Mouse (Mus musculus) MEL (cell line): ENCODE measurements at regions not wholly inside any gene's neighbourhood (a gene's known extent, or its start where the extent isn't known, plus 50 kb on each side); places are given as distances from the start of the nearest gene placed in this dataset.

ENCODE experiments used
- DNase-seq: peaks from one replicate; pipeline ENCODE4 v3.0.0; 2011; ENCODE audit warnings: low read depth, low spot score
- H3K27ac ChIP-seq: 2 replicates; pipeline ENCODE4 v1.5.1; 2012; ENCODE audit warnings: low read depth, mild to moderate bottlenecking, control low read depth, low read length, moderate library complexity; ENCODE audit not compliant: control insufficient read depth
- H3K27me3 ChIP-seq, 2 experiments: fragments of 150-350 bp in 1 of 2; sonication (generic) in 1 of 2; 2 replicates each; pipeline ENCODE4 v1.6.1; 2012; ENCODE audit warnings: low read length in 2 of 2, mild to moderate bottlenecking in 2 of 2, improper control_type of control experiment in 1 of 2, moderate library complexity in 1 of 2; ENCODE audit not compliant: insufficient read depth in 2 of 2, control insufficient read depth in 1 of 2
- H3K36me3 ChIP-seq, 2 experiments: 2 replicates each; pipeline ENCODE4 v1.6.1; 2012 to 2014; ENCODE audit warnings: low read length in 2 of 2, improper control_type of control experiment in 1 of 2, inconsistent platforms in 1 of 2, mild to moderate bottlenecking in 1 of 2; ENCODE audit not compliant: insufficient read depth in 2 of 2, control insufficient read depth in 1 of 2
- H3K4me1 ChIP-seq, 2 experiments: fragments of 150-350 bp in 1 of 2; sonication (generic) in 1 of 2; 2 replicates each; pipeline ENCODE4 v1.6.1; 2012; ENCODE audit warnings: low read length in 2 of 2, improper control_type of control experiment in 1 of 2, mild to moderate bottlenecking in 1 of 2; ENCODE audit not compliant: insufficient read depth in 2 of 2, control insufficient read depth in 1 of 2
- H3K4me3 ChIP-seq, 2 experiments: fragments of 150-350 bp in 1 of 2; sonication (generic) in 1 of 2; 2 replicates each; pipeline ENCODE4 v1.5.1; 2012; ENCODE audit warnings: low read depth in 2 of 2, low read length in 2 of 2, mild to moderate bottlenecking in 2 of 2, moderate library complexity in 2 of 2, control low read depth in 1 of 2, improper control_type of control experiment in 1 of 2; ENCODE audit not compliant: control insufficient read depth in 1 of 2, insufficient read depth in 1 of 2
- H3K79me2 ChIP-seq: 2 replicates; pipeline ENCODE4 v1.6.1; 2012; ENCODE audit warnings: mild to moderate bottlenecking, low read length, moderate library complexity; ENCODE audit not compliant: control insufficient read depth, poor library complexity, insufficient read depth
- H3K9ac ChIP-seq: 2 replicates; pipeline ENCODE4 v1.6.1; 2012; ENCODE audit warnings: low read depth, mild to moderate bottlenecking, control low read depth, low read length, moderate library complexity; ENCODE audit not compliant: control insufficient read depth, poor library complexity, severe bottlenecking
- H3K9me3 ChIP-seq: fragments of 150-350 bp; sonication (generic); replicated peaks from 2 replicates; pipeline ENCODE4 v1.6.1; 2012; ENCODE audit warnings: mild to moderate bottlenecking, low read length, improper control_type of control experiment, moderate library complexity; ENCODE audit not compliant: insufficient read depth
- CHD1 ChIP-seq: IDR thresholded peaks from 2 replicates; pipeline ENCODE4 v1.6.1; 2012; ENCODE audit warnings: low read depth, mild to moderate bottlenecking, inconsistent platforms, low read length, improper control_type of control experiment
- CHD2 ChIP-seq: IDR thresholded peaks from 2 replicates; pipeline ENCODE4 v1.6.1; 2011; ENCODE audit warnings: low read length, improper control_type of control experiment
- CTCF ChIP-seq, 3 experiments: IDR thresholded peaks in 2 of 3; conservative IDR thresholded peaks in 1 of 3; 2 replicates each; pipeline ENCODE4 v1.5.1; 2011 to 2012; ENCODE audit warnings: low read length in 3 of 3, low read depth in 2 of 3, mild to moderate bottlenecking in 2 of 3, improper control_type of control experiment in 1 of 3, inconsistent platforms in 1 of 3, mixed read lengths in 1 of 3, moderate library complexity in 1 of 3; ENCODE audit not compliant: control insufficient read depth in 1 of 3, insufficient read depth in 1 of 3, poor library complexity in 1 of 3, severe bottlenecking in 1 of 3
- E2F4 ChIP-seq: IDR thresholded peaks from 2 replicates; pipeline ENCODE4 v1.6.1; 2011; ENCODE audit warnings: low read depth, low read length, improper control_type of control experiment, borderline replicate concordance
- ETS1 ChIP-seq: IDR thresholded peaks from 2 replicates; pipeline ENCODE4 v1.6.1; 2012; ENCODE audit warnings: low read depth, mild to moderate bottlenecking, inconsistent platforms, low read length, improper control_type of control experiment, moderate library complexity
- GABPA ChIP-seq: IDR thresholded peaks from 2 replicates; pipeline ENCODE4 v1.6.1; 2012; ENCODE audit warnings: low read depth, mild to moderate bottlenecking, inconsistent platforms, low read length, improper control_type of control experiment, moderate library complexity
- GATA1 ChIP-seq: IDR thresholded peaks from 2 replicates; pipeline ENCODE4 v1.6.1; 2011; ENCODE audit warnings: low read depth, low read length, improper control_type of control experiment
- HCFC1 ChIP-seq: IDR thresholded peaks from 2 replicates; pipeline ENCODE4 v1.6.1; 2012; ENCODE audit warnings: low read depth, mild to moderate bottlenecking, inconsistent platforms, low read length, improper control_type of control experiment, moderate library complexity
- KAT2A ChIP-seq: conservative IDR thresholded peaks from 2 replicates; pipeline ENCODE4 v1.6.1; 2012; ENCODE audit warnings: low read depth, low read length, improper control_type of control experiment, inconsistent platforms
- MAFK ChIP-seq: IDR thresholded peaks from 2 replicates; pipeline ENCODE4 v1.6.1; 2011; ENCODE audit warnings: low read depth, mild to moderate bottlenecking, low read length, improper control_type of control experiment, borderline replicate concordance
- MAX ChIP-seq: IDR thresholded peaks from 2 replicates; pipeline ENCODE4 v1.6.1; 2011; ENCODE audit warnings: low read length, improper control_type of control experiment
- MAZ ChIP-seq: IDR thresholded peaks from 2 replicates; pipeline ENCODE4 v1.6.1; 2012; ENCODE audit warnings: low read depth, mild to moderate bottlenecking, inconsistent platforms, low read length, improper control_type of control experiment
- MEF2A ChIP-seq: IDR thresholded peaks from 2 replicates; pipeline ENCODE4 v1.6.1; 2014; ENCODE audit warnings: low read depth, mild to moderate bottlenecking, inconsistent platforms, low read length, improper control_type of control experiment; ENCODE audit not compliant: poor library complexity, insufficient replicate concordance, severe bottlenecking; ENCODE audit errors: extremely low read depth
- MXI1 ChIP-seq: IDR thresholded peaks from 2 replicates; pipeline ENCODE4 v1.6.1; 2011; ENCODE audit warnings: mild to moderate bottlenecking, low read depth, low read length, improper control_type of control experiment
- NRF1 ChIP-seq: IDR thresholded peaks from 2 replicates; pipeline ENCODE4 v1.6.1; 2014; ENCODE audit warnings: low read depth, mild to moderate bottlenecking, inconsistent platforms, low read length, improper control_type of control experiment, moderate library complexity; ENCODE audit not compliant: poor library complexity, insufficient read depth, severe bottlenecking
- POLR2AphosphoS5 ChIP-seq: IDR thresholded peaks from 2 replicates; pipeline ENCODE4 v1.6.1; 2012; ENCODE audit warnings: low read depth, borderline replicate concordance, mild to moderate bottlenecking, inconsistent platforms, low read length, moderate library complexity, mixed read lengths
- RAD21 ChIP-seq: IDR thresholded peaks from 2 replicates; pipeline ENCODE4 v1.6.1; 2011; ENCODE audit warnings: mild to moderate bottlenecking, low read depth, low read length, improper control_type of control experiment
- SIN3A ChIP-seq: IDR thresholded peaks from 2 replicates; pipeline ENCODE4 v1.6.1; 2012; ENCODE audit warnings: low read length, improper control_type of control experiment, inconsistent platforms
- SMC3 ChIP-seq: IDR thresholded peaks from 2 replicates; pipeline ENCODE4 v1.6.1; 2011; ENCODE audit warnings: low read depth, low read length, improper control_type of control experiment
- TCF12 ChIP-seq: IDR thresholded peaks from 2 replicates; pipeline ENCODE4 v1.6.1; 2014; ENCODE audit warnings: low read depth, mild to moderate bottlenecking, inconsistent platforms, low read length, improper control_type of control experiment, moderate library complexity
- UBTF ChIP-seq: IDR thresholded peaks from 2 replicates; pipeline ENCODE4 v1.6.1; 2012; ENCODE audit warnings: low read depth, mild to moderate bottlenecking, inconsistent platforms, low read length, improper control_type of control experiment, moderate library complexity, borderline replicate concordance; ENCODE audit not compliant: insufficient read depth
- ZC3H11A ChIP-seq: IDR thresholded peaks from 2 replicates; pipeline ENCODE4 v1.6.1; 2012; ENCODE audit warnings: low read depth, mild to moderate bottlenecking, inconsistent platforms, low read length, improper control_type of control experiment
- ZKSCAN1 ChIP-seq: IDR thresholded peaks from 2 replicates; pipeline ENCODE4 v1.6.1; 2012; ENCODE audit warnings: low read depth, mild to moderate bottlenecking, inconsistent platforms, low read length, improper control_type of control experiment, moderate library complexity

GRCm38 (mm10) chr4:80518589-80518988, 315.3 kb upstream of the Tyrp1 start:
- H3K27me3 ChIP-seq, result no peaks in the 10 kb centered on the region
- no peak overlapping the region for H3K4me3 ChIP-seq
- no peaks in the 10 kb centered on the region for H3K9me3 ChIP-seq
- H3K79me2 ChIP-seq, result no peaks in the 10 kb centered on the region
- H3K27ac ChIP-seq, result no peak overlapping the region
- H3K4me1 ChIP-seq, result no peaks in the 10 kb centered on the region
- no peak overlapping the region for H3K9ac ChIP-seq
- TF ChIP-seq E2F4 (no peak), TCF12 (no peak), HCFC1 (no peak), CTCF (IDR thresholded peaks at IDR 0.05 in 2 of 3, conservative IDR thresholded peaks at IDR 0.05 in 1 of 3; ENCODE audit: control insufficient read depth in 1 of 3, insufficient read depth in 1 of 3, low read depth in 2 of 3, low read length in 3 of 3, poor library complexity in 1 of 3, severe bottlenecking in 1 of 3) (no peak), UBTF (no peak), ZC3H11A (no peak), CHD1 (no peak), POLR2AphosphoS5 (no peak), MXI1 (no peak), KAT2A (no peak), NRF1 (no peak), MAZ (no peak)
- H3K36me3 ChIP-seq, result no peaks in the 10 kb centered on the region
- no peak for DNase-seq

GRCm38 (mm10) chr4:80539854-80540253, 294.1 kb upstream of the Tyrp1 start:
- Histone ChIP-seq H3K4me3 (no peak overlapping the region), H3K9me3 (no peaks in the 10 kb centered on the region), H3K36me3 (no peaks in the 10 kb centered on the region), H3K4me1 (no peaks in the 10 kb centered on the region), H3K27me3 (no peaks in the 10 kb centered on the region), H3K27ac (no peak overlapping the region), H3K79me2 (no peaks in the 10 kb centered on the region), H3K9ac (no peak overlapping the region)
- no peak for TF ChIP-seq SMC3
- no peak for TF ChIP-seq RAD21
- TF ChIP-seq ZC3H11A, result no peak
- TF ChIP-seq POLR2AphosphoS5, result no peak
- TF ChIP-seq GABPA, result no peak
- no peak for TF ChIP-seq ZKSCAN1
- no peak for TF ChIP-seq UBTF
- no peak for DNase-seq

- no peaks in the 10 kb centered on the region for H3K4me1 ChIP-seq
- no peaks in the 10 kb centered on the region for H3K36me3 ChIP-seq
- no peak overlapping the region for H3K27ac ChIP-seq
- H3K27me3 ChIP-seq, result no peaks in the 10 kb centered on the region
- no peak overlapping the region for H3K4me3 ChIP-seq
- DNase-seq, result no peak
- TF ChIP-seq MAFK, result no peak
- TF ChIP-seq ETS1, result no peak
- no peak for TF ChIP-seq CHD1
- TF ChIP-seq MEF2A, result no peak
- TF ChIP-seq SIN3A, result no peak
- no peak for TF ChIP-seq CHD2
- no peak for TF ChIP-seq ZC3H11A
- TF ChIP-seq GATA1, result no peak
- TF ChIP-seq MAX, result no peak
- no peak for TF ChIP-seq KAT2A
- TF ChIP-seq, all 39 proteins: peak for 0
- Histone ChIP-seq H3K9ac (no peak overlapping the region), H3K9me3 (no peaks in the 10 kb centered on the region), H3K79me2 (no peaks in the 10 kb centered on the region)
Observed at GRCm38 (mm10) chr4:80545086-80545485, 288.8 kb upstream of the Tyrp1 start.
